Mouse (Mus musculus) T-helper 17 cell (primary cell): ENCODE results near the gene Ippk.

Experiments used
- in situ Hi-C, 2 experiments: fragments of 300-600 bp; cut with MboI, MseI; formaldehyde crosslinking; loops; 1 replicate in 1 of 2; 2 replicates in 1 of 2; pipeline ENCODE4 v1.15.1; 2025; ENCODE audit warnings: high pct_unique_total_duplicates in 2 of 2

Gene Ippk

DNA sequence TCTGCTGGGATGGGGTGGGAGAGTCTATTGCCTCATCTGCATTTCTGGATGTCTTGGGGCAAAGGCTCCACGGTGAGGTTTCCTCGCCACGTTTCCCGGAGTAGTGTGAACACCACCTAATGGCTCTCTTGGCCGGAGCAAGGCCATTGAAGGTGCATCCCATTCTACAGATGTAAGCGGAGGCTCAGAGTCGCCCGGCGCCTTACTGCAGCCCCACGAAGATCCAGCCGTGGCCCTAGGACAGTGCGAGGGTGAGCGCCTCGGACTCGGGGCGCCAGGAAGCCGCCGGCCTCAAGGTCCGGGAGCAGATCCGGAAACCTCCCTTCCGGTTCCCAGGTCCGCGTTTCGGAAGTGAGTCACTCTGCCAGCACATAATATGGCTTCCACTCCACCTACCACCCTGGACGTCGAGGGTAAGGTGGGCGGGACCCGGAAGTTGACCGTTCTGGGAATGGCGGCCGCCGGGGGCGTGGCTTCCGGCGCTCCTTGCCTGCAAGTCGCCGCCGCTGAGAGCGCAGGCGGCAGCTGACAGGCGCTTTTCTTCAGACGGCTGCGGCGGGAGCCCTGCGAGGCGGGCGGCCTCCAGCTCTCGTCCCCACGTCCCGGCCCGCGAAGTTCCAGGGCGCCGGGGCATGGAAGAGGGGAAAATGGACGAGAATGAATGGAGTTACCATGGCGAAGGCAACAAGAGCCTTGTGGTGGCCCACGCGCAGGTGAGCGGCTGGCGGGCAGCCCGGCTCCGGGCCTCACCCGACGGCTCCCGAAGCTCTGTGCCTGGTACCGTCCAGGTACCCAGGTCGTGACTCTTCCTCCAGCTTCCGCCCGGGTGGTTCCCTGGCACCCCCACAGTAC lies at the start of gene Ippk:
TSS of gene Ippk (plus strand) at position 496 of the 852 bp plus-strand sequence.
- in situ Hi-C loops = no loop called here

DNA sequence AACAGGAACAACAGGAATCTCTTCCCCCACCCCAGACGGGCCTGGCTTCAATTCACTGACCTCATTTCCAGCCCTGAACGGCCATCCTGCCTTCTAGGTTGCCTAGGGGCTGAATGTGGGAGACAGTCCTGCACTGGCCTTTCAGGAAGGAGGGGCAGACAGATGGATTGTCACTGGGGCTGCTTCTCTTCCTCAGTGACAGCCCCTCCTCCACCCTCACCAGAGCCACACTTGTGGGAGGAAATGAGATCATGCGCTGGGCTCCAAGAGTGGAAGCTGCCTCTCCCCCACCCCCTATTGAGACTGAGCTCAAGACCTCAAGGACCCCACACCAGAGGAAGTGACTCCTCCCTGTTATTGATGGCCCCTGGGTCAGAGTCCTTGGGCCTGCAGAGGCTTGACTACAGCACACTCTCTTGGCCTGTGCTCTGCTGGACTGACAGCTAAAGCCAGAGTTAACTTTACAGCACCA lies 49.6 kb upstream of the Ippk start:
- in situ Hi-C loops = no loop called here

GRCm38 (mm10) chr13:49372370-49373060 lies 48.5 kb upstream of the Ippk start:
- in situ Hi-C loops = no loop called here

DNA sequence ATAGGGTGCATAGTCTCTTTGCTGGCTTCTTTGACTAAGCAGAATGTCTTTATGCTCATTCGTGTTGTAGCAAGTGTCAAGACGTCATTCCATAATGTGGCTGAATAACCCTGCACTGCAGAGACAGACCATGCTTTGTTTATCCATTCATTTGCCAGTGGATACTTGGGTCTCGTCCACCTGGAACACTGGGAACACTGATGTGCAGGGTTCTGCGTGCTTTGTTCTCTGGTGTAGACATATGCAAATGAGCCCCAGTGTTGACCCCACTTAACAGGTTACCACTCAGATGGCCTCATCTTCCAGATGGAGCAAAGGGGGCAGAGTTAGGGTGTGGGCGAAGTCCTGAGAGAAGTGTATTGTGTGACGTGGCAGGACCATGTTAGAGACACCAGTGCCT lies 46.7 kb upstream of the Ippk start:
- in situ Hi-C loops = no loop called here

DNA sequence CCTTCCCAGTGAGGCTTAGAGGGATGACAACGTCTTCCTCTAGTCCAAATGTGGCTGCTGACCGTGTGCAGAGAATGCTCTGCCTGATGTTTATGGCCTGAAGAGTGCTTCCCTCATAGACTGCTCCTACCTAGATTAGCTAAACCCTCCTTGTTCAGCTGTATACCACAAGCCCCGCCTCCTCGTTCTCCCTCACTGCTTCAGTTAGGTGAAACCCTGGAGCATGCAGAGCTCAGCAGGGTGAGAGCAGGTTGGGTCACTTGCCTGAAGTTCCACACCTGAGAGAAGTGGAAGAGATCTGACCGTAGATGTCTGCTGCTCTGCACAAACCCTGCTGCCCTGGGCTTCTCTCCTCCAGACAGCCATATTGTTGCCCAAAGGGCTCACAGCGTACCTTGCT lies 46.3 kb upstream of the Ippk start:
- in situ Hi-C loops = loop anchor here (5.0 kb wide), 2 partner anchors 37 to 47 kb away; no protein-coding TSS in a partner anchor

DNA sequence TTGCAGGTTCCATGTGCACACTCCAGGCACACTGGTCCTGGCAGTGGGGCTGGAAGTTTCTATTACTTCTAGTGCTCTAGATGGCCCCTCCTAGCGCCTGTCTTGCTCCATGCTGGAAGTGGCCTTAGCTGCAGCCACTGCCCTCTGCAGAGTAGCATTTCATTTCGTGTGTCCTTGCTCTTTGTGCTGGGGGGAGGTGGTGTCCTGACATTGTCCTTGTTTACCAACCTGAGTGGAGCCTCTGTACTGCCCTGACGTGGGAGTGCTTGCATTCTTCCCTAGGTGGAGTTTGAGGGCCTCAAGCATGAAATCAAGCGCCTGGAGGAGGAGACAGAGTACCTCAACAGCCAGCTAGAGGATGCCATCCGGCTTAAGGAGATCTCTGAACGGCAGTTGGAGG lies 43.4 kb upstream of the Ippk start:
- in situ Hi-C loops = loop anchor here (5.0 kb wide), 2 partner anchors 40 to 50 kb away; no protein-coding TSS in a partner anchor

- in situ Hi-C loops = loop anchor here (5.0 kb wide), 2 partner anchors 42 to 52 kb away; no protein-coding TSS in a partner anchor
These were observed 41.7 kb upstream of the Ippk start for GRCm38 (mm10) chr13:49379301-49379700.

DNA sequence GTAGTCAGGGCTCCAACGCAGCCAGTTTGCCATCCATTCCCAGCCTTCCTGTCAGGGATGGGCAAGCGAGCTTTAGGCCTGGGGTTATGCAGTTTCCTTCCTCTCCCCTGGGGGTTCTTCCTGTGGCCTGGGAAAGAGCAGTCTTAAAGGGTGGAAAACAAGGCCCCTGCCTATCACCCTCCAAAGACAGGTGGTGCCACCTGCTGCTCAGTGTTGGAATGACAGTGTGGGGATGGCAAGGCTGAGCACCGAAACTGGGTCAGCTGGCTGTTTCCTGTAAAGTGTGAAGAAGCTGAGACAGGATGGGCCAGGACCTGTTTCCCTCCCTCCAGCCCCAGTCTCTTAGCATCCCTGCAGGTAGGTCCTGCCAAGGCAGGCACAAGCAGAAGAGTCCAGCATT lies 39.8 kb upstream of the Ippk start:
- in situ Hi-C loops = loop anchor here in 1 of 2 experiments (5.0 kb wide), 1 partner anchor 51 kb away; no protein-coding TSS in a partner anchor

GRCm38 (mm10) chr13:49382997-49383396 lies 38.1 kb upstream of the Ippk start:
- in situ Hi-C loops = loop anchor here in 1 of 2 experiments (5.0 kb wide), 1 partner anchor 49 kb away; no protein-coding TSS in a partner anchor

DNA sequence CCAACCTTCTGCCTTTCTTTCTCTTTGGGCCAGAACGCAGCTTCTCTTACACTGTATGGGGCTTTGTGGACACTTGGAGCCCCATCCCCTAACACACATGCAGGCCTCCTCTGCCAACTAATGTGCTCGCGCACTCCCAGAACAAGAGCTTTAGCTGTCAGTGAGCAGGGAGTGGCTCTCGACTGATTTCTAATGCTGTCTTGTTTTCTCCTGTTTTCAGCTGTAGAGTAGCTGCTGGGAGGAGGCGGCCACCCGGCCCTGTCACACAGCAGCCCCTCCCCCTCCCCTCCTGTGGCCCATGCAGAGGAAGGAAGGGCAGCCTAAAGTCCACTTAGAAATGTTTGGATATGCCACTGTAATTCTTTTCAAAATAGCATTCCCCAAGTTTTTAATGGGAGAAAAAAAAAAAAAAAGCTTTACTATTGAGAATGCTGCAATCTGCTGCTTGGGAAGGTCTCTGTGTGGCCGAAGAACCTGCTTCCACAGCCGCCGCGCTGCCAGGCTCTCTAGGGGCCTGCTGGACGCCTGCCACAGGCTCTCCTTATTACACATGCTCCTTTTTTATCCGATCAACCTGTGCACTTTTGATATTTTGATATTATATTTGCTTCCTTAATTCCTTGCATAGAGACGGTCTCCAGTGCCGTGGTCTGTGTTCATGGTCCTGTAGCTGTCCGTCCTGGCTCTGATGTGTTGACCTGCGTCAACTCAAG lies 36.1 kb upstream of the Ippk start:
- in situ Hi-C loops = loop anchor here in 1 of 2 experiments (5.0 kb wide), 1 partner anchor 47 kb away; no protein-coding TSS in a partner anchor

DNA sequence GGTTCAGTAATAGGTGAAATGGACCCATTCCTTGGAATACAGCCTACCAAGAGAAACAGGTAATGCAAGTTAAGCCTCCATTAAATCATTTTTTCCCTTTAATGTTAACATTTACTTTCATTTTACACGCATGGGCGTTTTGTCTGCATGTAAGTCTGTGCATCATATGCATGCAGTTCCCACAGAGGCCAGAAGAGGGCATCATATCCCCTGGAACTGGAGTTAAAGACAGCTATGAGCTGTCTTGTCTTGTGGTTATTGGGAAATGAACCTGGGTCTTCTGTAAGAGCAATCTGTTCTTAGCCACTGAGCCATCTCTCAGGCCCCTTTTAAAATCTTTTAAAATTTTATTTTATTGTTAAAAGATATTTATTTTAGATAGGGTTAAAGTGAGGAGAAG lies 29.7 kb upstream of the Ippk start:
- in situ Hi-C loops = loop anchor here in 1 of 2 experiments (10.0 kb wide), 1 partner anchor 887 kb away; no protein-coding TSS in a partner anchor

GRCm38 (mm10) chr13:49393579-49393978 lies 27.5 kb upstream of the Ippk start:
- in situ Hi-C loops = loop anchor here in 1 of 2 experiments (10.0 kb wide), 1 partner anchor 889 kb away; no protein-coding TSS in a partner anchor

DNA sequence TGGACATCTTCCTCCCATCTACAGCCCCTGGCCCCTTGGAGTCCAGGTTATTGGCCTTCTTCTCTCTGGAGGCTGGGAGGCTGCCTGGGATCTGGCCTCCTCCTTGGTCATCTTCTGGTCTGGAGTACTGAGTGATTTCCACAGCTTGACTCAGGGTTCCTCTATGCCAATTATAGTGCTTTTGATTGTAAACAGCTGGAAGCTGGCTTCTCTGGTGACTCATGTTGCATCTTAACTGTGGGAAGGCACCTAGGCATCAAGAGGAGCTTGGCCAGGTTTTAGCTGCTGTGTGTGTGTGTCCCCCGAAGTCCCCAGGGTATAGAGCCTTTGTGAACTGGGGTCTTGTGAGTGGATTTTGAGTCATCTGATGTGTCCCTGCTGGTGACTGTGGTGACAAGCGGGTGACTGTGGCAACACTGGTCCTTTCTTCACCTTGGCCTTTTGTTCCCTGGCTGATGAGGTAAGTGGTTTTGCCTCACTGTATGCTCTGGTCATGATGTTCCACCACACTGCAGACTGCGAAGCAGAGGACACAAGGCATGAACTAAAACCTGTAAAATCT lies 26.1 kb upstream of the Ippk start:
- in situ Hi-C loops = loop anchor here in 1 of 2 experiments (10.0 kb wide), 1 partner anchor 890 kb away; no protein-coding TSS in a partner anchor

DNA sequence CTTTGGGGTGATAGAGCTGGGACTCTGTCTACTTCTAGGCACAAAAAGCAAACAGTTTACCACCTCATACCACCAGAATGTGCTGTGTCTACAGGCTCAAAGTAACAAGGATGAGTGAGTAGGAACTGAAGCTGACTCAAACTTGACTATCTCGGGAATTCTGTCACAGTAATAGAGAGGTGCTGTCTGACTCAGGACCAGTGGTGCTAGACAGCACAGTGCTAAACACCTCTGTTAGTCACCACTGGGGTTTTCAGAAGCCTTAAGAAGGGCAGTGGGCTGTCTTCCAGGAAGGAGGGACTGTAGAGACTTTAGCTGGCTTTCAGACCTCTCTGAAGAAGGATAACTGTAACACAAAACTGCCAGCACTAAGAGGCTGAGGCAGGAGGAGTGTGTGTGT lies 24.3 kb upstream of the Ippk start:
- in situ Hi-C loops = loop anchor here in 1 of 2 experiments (10.0 kb wide), 1 partner anchor 892 kb away; no protein-coding TSS in a partner anchor

DNA sequence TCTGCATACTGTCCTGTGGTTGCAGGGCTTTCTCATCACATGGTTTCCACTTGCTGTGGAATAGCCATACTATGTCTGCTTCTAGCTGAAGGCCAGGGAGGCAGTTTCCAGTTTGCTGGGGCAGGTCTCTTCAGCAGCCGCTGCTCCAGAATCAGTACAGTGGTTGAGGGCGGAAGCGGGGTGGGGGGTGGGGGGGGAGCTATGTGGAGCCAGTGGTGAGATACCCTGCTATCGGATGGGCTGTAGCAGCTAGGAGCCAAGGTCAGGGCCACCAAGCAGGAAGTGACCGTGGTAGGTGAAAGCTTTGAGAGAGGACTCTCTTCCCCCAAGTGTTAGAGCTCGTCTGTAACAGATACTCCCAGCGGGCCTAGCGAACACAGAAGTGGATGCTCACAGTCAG lies 22.9 kb upstream of the Ippk start:
- in situ Hi-C loops = loop anchor here in 1 of 2 experiments (10.0 kb wide), 1 partner anchor 893 kb away; no protein-coding TSS in a partner anchor

DNA sequence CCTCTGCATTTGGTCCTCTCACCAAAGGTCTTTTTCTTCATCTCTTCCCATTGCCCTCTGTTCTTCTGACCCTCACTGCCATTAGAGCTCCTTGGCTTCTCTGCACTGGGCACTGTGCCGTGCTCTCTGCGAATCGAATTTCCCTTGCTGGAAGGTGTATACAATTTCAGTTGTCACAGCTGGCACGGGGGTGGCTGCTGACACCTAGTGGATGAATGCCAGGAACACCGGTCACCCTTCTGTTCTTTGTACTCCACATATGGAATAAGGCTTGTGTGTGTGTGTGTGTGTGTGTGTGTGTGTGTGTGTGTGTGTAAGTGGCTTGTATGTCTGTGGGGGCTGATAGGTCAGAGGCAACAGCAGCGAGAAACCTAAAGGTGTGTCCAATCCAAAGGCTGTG lies 20.9 kb upstream of the Ippk start:
- in situ Hi-C loops = no loop called here

DNA sequence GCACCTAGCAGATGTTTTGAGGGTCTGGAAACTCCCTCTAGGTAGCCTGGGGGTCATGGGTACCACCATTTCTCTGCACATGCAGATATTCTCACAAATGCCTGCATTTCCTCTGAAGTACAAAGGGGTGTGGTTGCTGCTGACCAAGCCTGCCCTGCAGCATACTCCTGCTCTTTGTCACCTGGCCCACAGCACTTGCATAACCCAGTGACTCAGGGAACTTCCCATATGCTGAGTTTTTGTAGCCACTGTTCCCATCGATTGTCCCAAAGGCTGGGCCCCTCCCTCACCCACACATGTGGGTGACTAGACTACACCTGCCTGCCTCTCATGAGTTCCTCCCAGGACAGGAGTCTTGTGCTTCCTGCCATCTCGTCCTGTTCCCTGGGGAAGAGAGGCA lies 18.4 kb upstream of the Ippk start:
- in situ Hi-C loops = no loop called here

DNA sequence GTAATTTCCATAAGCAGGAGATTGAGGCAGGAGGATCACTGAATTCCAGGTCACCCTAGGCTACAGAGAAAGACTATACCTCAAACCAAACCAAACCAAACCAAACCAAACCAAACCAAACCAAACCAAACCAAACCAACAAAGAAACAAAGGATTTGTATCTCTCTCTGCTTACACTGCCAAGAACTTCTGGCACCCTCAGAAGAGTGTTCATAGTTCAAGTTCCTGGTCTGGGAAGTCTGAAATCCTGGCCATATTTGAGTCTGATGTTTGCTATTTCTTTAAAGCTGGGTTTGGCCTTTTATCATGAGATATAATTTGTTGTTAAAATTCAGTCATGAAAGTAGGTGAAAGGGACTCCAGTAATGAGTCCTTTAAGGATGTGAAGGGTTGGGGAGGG lies 13.3 kb upstream of the Ippk start:
- in situ Hi-C loops = no loop called here

GRCm38 (mm10) chr13:49421606-49421917 lies 513 bp downstream of the Ippk start:
- in situ Hi-C loops = no loop called here

GRCm38 (mm10) chr13:49421959-49422358 lies 910 bp downstream of the Ippk start:
- in situ Hi-C loops = no loop called here

DNA sequence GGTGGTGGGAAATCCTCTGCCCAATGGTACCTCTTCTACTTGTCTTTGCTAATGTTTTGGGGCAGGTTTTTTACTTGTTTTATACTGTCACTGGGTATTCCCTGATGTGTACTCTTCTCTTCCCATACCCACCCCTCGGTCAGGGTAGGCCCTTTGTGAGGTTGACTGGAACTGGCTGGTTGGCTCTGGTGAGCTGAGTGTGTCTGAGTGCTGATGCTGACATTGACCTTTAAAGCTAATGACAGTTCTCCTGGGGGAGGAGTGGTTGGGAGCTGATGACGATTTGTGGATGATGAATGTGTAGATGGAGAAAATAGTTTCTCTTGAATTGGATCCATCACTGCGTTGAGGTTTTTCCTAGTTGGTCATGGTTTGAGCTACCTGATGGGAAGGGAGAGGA lies 5.7 kb downstream of the Ippk start:
- in situ Hi-C loops = no loop called here
